Mouse (Mus musculus): ENCODE data around the gene Slc25a51. TPM values are rescaled to one million over a fixed set of nuclear protein-coding genes. Genes with fewer than 3 reads are reported as not detected.
"Not testable (repeated sequence)": the region's sequence is repeated elsewhere in the genome, so short reads cannot be mapped to it uniquely, and the experiment has no call there.

Slc25a51 gene
- polyA plus RNA-seq, 1 experiment from 2014 or later = 62.9 TPM

GRCm38 (mm10) chr4:45399421-45400210 lies 8.9 kb downstream of the Slc25a51 start:
- 95% methylated on average over 45 of the region's 45 CpGs for WGBS

GRCm38 (mm10) chr4:45398315-45398714 lies 10.3 kb downstream of the Slc25a51 start:
- not testable (repeated sequence) for H3K9ac ChIP-seq (ENCODE audit: low read depth, low read length); H3K9me3 ChIP-seq (replicated peaks; ENCODE audit: low read length); H3K27ac ChIP-seq; H3K4me3 ChIP-seq (replicated peaks; ENCODE audit: low read depth, low read length); DNase-seq (ENCODE audit: low spot score); H3K4me1 ChIP-seq (replicated peaks; ENCODE audit: insufficient read depth, low read length); H3K27me3 ChIP-seq (ENCODE audit: insufficient read depth, low read length); H3K4me2 ChIP-seq (ENCODE audit: low read length); ATAC-seq (replicated peaks; ENCODE audit: low FRiP score, low read depth)
- peaks cover 40% of the 10 kb centered on the region for H3K36me3 ChIP-seq (ENCODE audit: insufficient read depth, low read length)
- 84% methylated on average over 5 of the region's 5 CpGs for WGBS

More at GRCm38 (mm10) chr4:45399421-45400210, 8.9 kb downstream of the Slc25a51 start:
- Histone ChIP-seq H3K9ac (ENCODE audit: low read depth, low read length) (no peak overlapping the region), H3K9me3 (replicated peaks; ENCODE audit: low read length) (no peaks in the 10 kb centered on the region), H3K27me3 (ENCODE audit: insufficient read depth, low read length) (no peaks in the 10 kb centered on the region), H3K27ac (no peak overlapping the region), H3K4me1 (replicated peaks; ENCODE audit: insufficient read depth, low read length) (no peaks in the 10 kb centered on the region), H3K4me2 (ENCODE audit: low read length) (no peak overlapping the region), H3K36me3 (ENCODE audit: insufficient read depth, low read length) (peaks cover 49% of the 10 kb centered on the region), H3K4me3 (replicated peaks; ENCODE audit: low read depth, low read length) (no peak overlapping the region)
- DNase-seq (ENCODE audit: low spot score) = no peak
- ATAC-seq (replicated peaks; ENCODE audit: low FRiP score, low read depth) = no peak
- TF ChIP-seq CTCF (IDR thresholded peaks at IDR 0.05; ENCODE audit: low read depth) = no peak

DNA sequence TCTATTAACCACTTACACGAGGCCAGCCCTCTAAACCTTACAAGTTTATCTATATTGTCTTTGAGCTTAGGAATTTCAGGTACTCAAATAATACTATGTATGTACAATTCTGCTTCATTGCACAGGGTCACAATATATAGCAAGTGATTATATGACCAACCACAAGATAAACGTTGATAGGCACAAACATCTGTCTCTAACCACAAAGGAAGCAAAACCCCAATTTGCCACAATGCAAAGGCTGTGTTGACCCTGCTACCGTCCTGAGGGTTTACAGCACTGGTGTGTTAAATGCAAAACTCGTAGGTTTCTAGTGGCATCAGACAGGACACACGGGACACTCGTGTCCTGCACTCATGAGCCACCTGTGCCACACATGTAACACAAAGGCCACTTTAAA lies 12.4 kb downstream of the Slc25a51 start:
- not testable (repeated sequence) for H3K27ac ChIP-seq; ATAC-seq (replicated peaks; ENCODE audit: low FRiP score, low read depth); H3K9me3 ChIP-seq (replicated peaks; ENCODE audit: low read length); H3K9ac ChIP-seq (ENCODE audit: low read depth, low read length); H3K27me3 ChIP-seq (ENCODE audit: insufficient read depth, low read length); H3K4me3 ChIP-seq (replicated peaks; ENCODE audit: low read depth, low read length); H3K4me1 ChIP-seq (replicated peaks; ENCODE audit: insufficient read depth, low read length); H3K4me2 ChIP-seq (ENCODE audit: low read length); DNase-seq (ENCODE audit: low spot score)
- 86% methylated on average over 5 of the region's 6 CpGs for WGBS
- peaks cover 28% of the 10 kb centered on the region for H3K36me3 ChIP-seq (ENCODE audit: insufficient read depth, low read length)

GRCm38 (mm10) chr4:45393658-45394057 lies 14.9 kb downstream of the Slc25a51 start:
- H3K9me3 ChIP-seq (replicated peaks; ENCODE audit: low read length) = no peaks in the 10 kb centered on the region
- DNase-seq (ENCODE audit: low spot score) (no peak), ATAC-seq (replicated peaks; ENCODE audit: low FRiP score, low read depth) (no peak)
- no peaks in the 10 kb centered on the region for H3K4me1 ChIP-seq (replicated peaks; ENCODE audit: insufficient read depth, low read length)
- H3K27me3 ChIP-seq (ENCODE audit: insufficient read depth, low read length) = no peaks in the 10 kb centered on the region
- no peak for TF ChIP-seq CTCF (IDR thresholded peaks at IDR 0.05; ENCODE audit: low read depth)
- H3K4me2 ChIP-seq (ENCODE audit: low read length) = no peak overlapping the region
- H3K27ac ChIP-seq = no peak overlapping the region
- no peak overlapping the region for H3K9ac ChIP-seq (ENCODE audit: low read depth, low read length)
- peaks cover 12% of the 10 kb centered on the region for H3K36me3 ChIP-seq (ENCODE audit: insufficient read depth, low read length)
- 85% methylated on average over 5 of the region's 5 CpGs for WGBS
- H3K4me3 ChIP-seq (replicated peaks; ENCODE audit: low read depth, low read length) = no peak overlapping the region

- no peak for ATAC-seq (replicated peaks; ENCODE audit: low FRiP score, low read depth)
- 0 out of 2 replicates have a peak, but pooled peaks cover 6% of the 10 kb centered on the region for H3K36me3 ChIP-seq (ENCODE audit: insufficient read depth, low read length)
- no peaks in the 10 kb centered on the region for H3K27me3 ChIP-seq (ENCODE audit: insufficient read depth, low read length)
- no peak overlapping the region for H3K27ac ChIP-seq
- no peak overlapping the region for H3K9ac ChIP-seq (ENCODE audit: low read depth, low read length)
- DNase-seq (ENCODE audit: low spot score) = no peak
- 68% methylated on average over 8 of the region's 8 CpGs for WGBS
- no peaks in the 10 kb centered on the region for H3K4me1 ChIP-seq (replicated peaks; ENCODE audit: insufficient read depth, low read length)
- no peak for TF ChIP-seq CTCF (IDR thresholded peaks at IDR 0.05; ENCODE audit: low read depth)
- H3K9me3 ChIP-seq (replicated peaks; ENCODE audit: low read length) = no peaks in the 10 kb centered on the region
- no peak overlapping the region for H3K4me2 ChIP-seq (ENCODE audit: low read length)
- no peak overlapping the region for H3K4me3 ChIP-seq (replicated peaks; ENCODE audit: low read depth, low read length)
Observed at GRCm38 (mm10) chr4:45392994-45393393, 15.6 kb downstream of the Slc25a51 start.

DNA sequence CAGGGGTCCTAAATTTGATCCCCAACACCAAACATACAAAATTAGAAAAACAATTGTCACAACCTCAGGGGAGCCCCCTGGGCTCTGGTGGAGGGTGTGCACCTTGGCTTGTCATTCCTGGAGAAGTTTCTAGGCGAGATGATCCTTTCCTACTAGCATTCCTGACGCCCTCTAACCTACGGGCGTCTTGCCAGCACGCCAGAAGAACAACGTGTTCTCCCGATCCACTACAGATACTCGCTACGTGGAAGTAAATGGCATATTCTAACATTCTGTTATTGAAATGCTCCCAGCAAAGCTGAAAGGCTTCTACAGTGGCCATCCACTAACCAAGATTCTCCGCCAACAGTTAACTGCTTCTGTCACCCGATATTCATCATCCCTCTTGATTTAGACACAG lies 16.0 kb downstream of the Slc25a51 start:
- no peak overlapping the region for H3K27ac ChIP-seq
- TF ChIP-seq CTCF (IDR thresholded peaks at IDR 0.05; ENCODE audit: low read depth) = no peak
- H3K27me3 ChIP-seq (ENCODE audit: insufficient read depth, low read length) = no peaks in the 10 kb centered on the region
- no peaks in the 10 kb centered on the region for H3K4me1 ChIP-seq (replicated peaks; ENCODE audit: insufficient read depth, low read length)
- H3K9me3 ChIP-seq (replicated peaks; ENCODE audit: low read length) = no peaks in the 10 kb centered on the region
- DNase-seq (ENCODE audit: low spot score) = no peak
- 0 out of 2 replicates have a peak, but pooled peaks cover 5% of the 10 kb centered on the region for H3K36me3 ChIP-seq (ENCODE audit: insufficient read depth, low read length)
- 66% methylated on average over 11 of the region's 11 CpGs for WGBS
- no peak overlapping the region for H3K9ac ChIP-seq (ENCODE audit: low read depth, low read length)
- no peak overlapping the region for H3K4me3 ChIP-seq (replicated peaks; ENCODE audit: low read depth, low read length)
- H3K4me2 ChIP-seq (ENCODE audit: low read length) = no peak overlapping the region
- no peak for ATAC-seq (replicated peaks; ENCODE audit: low FRiP score, low read depth)

Data from kidney, postnatal 0 days (tissue).